ENCODE assay signal across 28 mouse cellular contexts in the genomic region with DNA sequence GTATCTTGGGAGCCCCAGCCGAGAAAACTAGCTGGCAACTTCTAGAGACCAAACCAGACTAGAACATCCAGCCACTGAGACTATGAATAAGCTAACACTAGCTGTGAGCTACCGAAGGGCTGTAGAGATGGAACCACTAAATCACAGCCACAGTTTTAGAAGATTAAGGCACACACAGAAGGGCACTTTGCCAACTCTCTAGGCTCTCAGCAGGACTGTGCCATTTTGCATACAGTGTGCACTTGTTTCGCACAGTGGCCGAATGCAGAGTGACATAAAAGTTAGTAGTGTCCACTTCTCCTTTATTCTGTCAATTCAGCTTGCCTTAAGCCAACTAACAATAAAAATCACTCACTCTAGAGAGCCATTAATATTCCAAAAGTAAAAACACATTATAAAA.
A peak's percentile ranks its signal among the peaks of the same experiment; 100 is the strongest.
DNase-seq lines count a peak whose midpoint lies in the region; ATAC-seq and TF ChIP-seq lines count a peak whose summit lies in the region.
"Had no signal": no experiment of that assay in that cellular context is flagged by ENCODE, and none has a peak within 500 bp of the region (broad histone marks: within the 10 kb centered on the region; RNA-seq: fewer than 3 reads in every experiment).

No protein-coding gene starts in this region.

- DNase-seq in hindbrain, postnatal 0 days (ENCODE audit: low spot score) = peak; percentile 28
- DNase-seq in Muller cell, postnatal 12 days (ENCODE audit: inconsistent ontology term) = peak; percentile 17
- peak; percentile 56 for DNase-seq in brain, embryonic 14.5 days (ENCODE audit: low read depth)
- no peak for DNase-seq in urinary bladder, adult 2 months (ENCODE audit: low spot score)
- DNase-seq: adrenal gland, adult 2 months; adrenal gland, postnatal 36 days; cerebellum, adult 8-10 months; cerebellum, postnatal 36 days; gastrocnemius, adult 2 months; gastrocnemius, postnatal 36 days; heart, adult 18-20 months; heart, postnatal 36 days; liver, embryonic 13.5 days; lung, adult 18-20 months; lung, postnatal 10 days; right cerebral cortex, postnatal 25 days had no signal

- no peak for ATAC-seq in hindbrain, postnatal 0 days
- no peak for ATAC-seq in hindbrain, embryonic 13.5 days (ENCODE audit: low FRiP score)
- ATAC-seq in midbrain, embryonic 13.5 days = peak; percentile 56; the same call in 1 of the 2 replicates
- ATAC-seq in midbrain, embryonic 16.5 days = no peak
- ATAC-seq: CD4-positive, CD25-positive, alpha-beta regulatory T cell, adult 4 months; forebrain, embryonic 15.5 days; intestine, postnatal 0 days had no signal

- no peaks in the 10 kb centered on the region for H3K4me1 ChIP-seq in hindbrain, postnatal 0 days (ENCODE audit: insufficient read depth, low read length)
- 0 out of 2 replicates have a peak, but pooled peaks cover 5% of the 10 kb centered on the region for H3K4me1 ChIP-seq in hindbrain, embryonic 13.5 days (replicated peaks)
- H3K4me1 ChIP-seq in midbrain, embryonic 13.5 days (replicated peaks) = no peaks in the 10 kb centered on the region
- no peaks in the 10 kb centered on the region for H3K4me1 ChIP-seq in midbrain, embryonic 16.5 days (ENCODE audit: control insufficient read depth, insufficient read depth, low read length)
- H3K4me1 ChIP-seq: forebrain, embryonic 15.5 days; kidney, embryonic 15.5 days; limb, embryonic 10.5 days; limb, embryonic 15.5 days; liver, embryonic 13.5 days; stomach, embryonic 15.5 days had no signal

- H3K4me3 ChIP-seq in hindbrain, postnatal 0 days (ENCODE audit: low read length) = no peak overlapping the region
- H3K4me3 ChIP-seq in hindbrain, embryonic 13.5 days = no peak overlapping the region
- H3K4me3 ChIP-seq in midbrain, embryonic 13.5 days (replicated peaks) = no peak overlapping the region
- no peak overlapping the region for H3K4me3 ChIP-seq in midbrain, embryonic 16.5 days (ENCODE audit: low read depth, low read length)
- H3K4me3 ChIP-seq: forebrain, embryonic 15.5 days; gastrocnemius, adult 2 months; kidney, embryonic 15.5 days; limb, embryonic 10.5 days; limb, embryonic 15.5 days; liver, embryonic 13.5 days; neural tube, embryonic 12.5 days; stomach, embryonic 15.5 days had no signal

- H3K27ac ChIP-seq in hindbrain, postnatal 0 days = no peak overlapping the region
- no peak overlapping the region for H3K27ac ChIP-seq in hindbrain, embryonic 13.5 days
- no peak overlapping the region for H3K27ac ChIP-seq in midbrain, embryonic 13.5 days
- H3K27ac ChIP-seq in midbrain, embryonic 16.5 days (ENCODE audit: low read length) = no peak overlapping the region
- H3K27ac ChIP-seq: forebrain, embryonic 15.5 days; gastrocnemius, adult 2 months; kidney, embryonic 15.5 days; limb, embryonic 10.5 days; limb, embryonic 15.5 days; liver, embryonic 13.5 days; neural tube, embryonic 12.5 days; stomach, embryonic 15.5 days had no signal

- no peaks in the 10 kb centered on the region for H3K9me3 ChIP-seq in hindbrain, postnatal 0 days (ENCODE audit: low read length)
- no peaks in the 10 kb centered on the region for H3K9me3 ChIP-seq in hindbrain, embryonic 13.5 days
- H3K9me3 ChIP-seq in midbrain, embryonic 13.5 days = no peaks in the 10 kb centered on the region
- no peaks in the 10 kb centered on the region for H3K9me3 ChIP-seq in midbrain, embryonic 16.5 days (replicated peaks; ENCODE audit: control insufficient read depth, low read length, poor library complexity, severe bottlenecking)
- H3K9me3 ChIP-seq: forebrain, embryonic 15.5 days; kidney, embryonic 15.5 days; limb, embryonic 10.5 days; limb, embryonic 15.5 days; liver, embryonic 13.5 days; neural tube, embryonic 12.5 days; stomach, embryonic 15.5 days had no signal

- 41% methylated on average over 4 of the region's 4 CpGs for WGBS in hindbrain, postnatal 0 days
- 58% methylated on average over 4 of the region's 4 CpGs for WGBS in hindbrain, embryonic 13.5 days
- 64% methylated on average over 4 of the region's 4 CpGs for WGBS in midbrain, embryonic 13.5 days
- 56% methylated on average over 4 of the region's 4 CpGs for WGBS in midbrain, embryonic 16.5 days

- H3K9ac ChIP-seq in hindbrain, postnatal 0 days (replicated peaks; ENCODE audit: low read length) = no peak overlapping the region
- H3K9ac ChIP-seq in hindbrain, embryonic 13.5 days = no peak overlapping the region
- H3K9ac ChIP-seq in midbrain, embryonic 13.5 days (replicated peaks) = no peak overlapping the region
- H3K9ac ChIP-seq in midbrain, embryonic 16.5 days (ENCODE audit: low read depth, low read length) = no peak overlapping the region
- H3K9ac ChIP-seq: forebrain, embryonic 15.5 days; kidney, embryonic 15.5 days; limb, embryonic 15.5 days; liver, embryonic 13.5 days; neural tube, embryonic 12.5 days; stomach, embryonic 15.5 days had no signal

- no peak for TF ChIP-seq CTCF in hindbrain, postnatal 0 days (IDR thresholded peaks at IDR 0.05; ENCODE audit: low read depth)
- TF ChIP-seq CTCF in brain, embryonic 14.5 days (IDR thresholded peaks at IDR 0.05; ENCODE audit: borderline replicate concordance, extremely low read depth, insufficient read depth, insufficient read length) = no peak

- TF ChIP-seq POLR2A in brain, embryonic 14.5 days (IDR thresholded peaks at IDR 0.05; ENCODE audit: borderline replicate concordance, extremely low read depth, insufficient read depth, insufficient read length, poor library complexity, severe bottlenecking) = no peak

- no peaks in the 10 kb centered on the region for H3K36me3 ChIP-seq in hindbrain, postnatal 0 days (ENCODE audit: insufficient read depth, low read length)
- H3K36me3 ChIP-seq in hindbrain, embryonic 13.5 days = no peaks in the 10 kb centered on the region
- H3K36me3 ChIP-seq in midbrain, embryonic 13.5 days = no peaks in the 10 kb centered on the region
- no peaks in the 10 kb centered on the region for H3K36me3 ChIP-seq in midbrain, embryonic 16.5 days (ENCODE audit: control insufficient read depth, insufficient read depth, low read length)
- H3K36me3 ChIP-seq: forebrain, embryonic 15.5 days; kidney, embryonic 15.5 days; limb, embryonic 10.5 days; limb, embryonic 15.5 days; liver, embryonic 13.5 days; neural tube, embryonic 12.5 days; stomach, embryonic 15.5 days had no signal

- no peak overlapping the region for H3K4me2 ChIP-seq in hindbrain, postnatal 0 days (ENCODE audit: low read depth, low read length)
- H3K4me2 ChIP-seq in hindbrain, embryonic 13.5 days = no peak overlapping the region
- H3K4me2 ChIP-seq in midbrain, embryonic 13.5 days (replicated peaks) = no peak overlapping the region
- no peak overlapping the region for H3K4me2 ChIP-seq in midbrain, embryonic 16.5 days (ENCODE audit: low read length)
- H3K4me2 ChIP-seq: forebrain, embryonic 15.5 days; heart, embryonic 11.5 days; kidney, embryonic 15.5 days; limb, embryonic 15.5 days; liver, embryonic 13.5 days; neural tube, embryonic 12.5 days; stomach, embryonic 15.5 days had no signal

- no peaks in the 10 kb centered on the region for H3K27me3 ChIP-seq in hindbrain, postnatal 0 days (ENCODE audit: insufficient read depth, low read length)
- H3K27me3 ChIP-seq in hindbrain, embryonic 13.5 days = no peaks in the 10 kb centered on the region
- H3K27me3 ChIP-seq in midbrain, embryonic 13.5 days = no peaks in the 10 kb centered on the region
- no peaks in the 10 kb centered on the region for H3K27me3 ChIP-seq in midbrain, embryonic 16.5 days (ENCODE audit: control insufficient read depth, insufficient read depth, low read depth, low read length)
- H3K27me3 ChIP-seq: forebrain, embryonic 15.5 days; kidney, embryonic 15.5 days; limb, embryonic 15.5 days; liver, embryonic 13.5 days; neural tube, embryonic 12.5 days; stomach, embryonic 15.5 days had no signal
